13 mouse cellular contexts compared by ENCODE assay signal in the genomic region with DNA sequence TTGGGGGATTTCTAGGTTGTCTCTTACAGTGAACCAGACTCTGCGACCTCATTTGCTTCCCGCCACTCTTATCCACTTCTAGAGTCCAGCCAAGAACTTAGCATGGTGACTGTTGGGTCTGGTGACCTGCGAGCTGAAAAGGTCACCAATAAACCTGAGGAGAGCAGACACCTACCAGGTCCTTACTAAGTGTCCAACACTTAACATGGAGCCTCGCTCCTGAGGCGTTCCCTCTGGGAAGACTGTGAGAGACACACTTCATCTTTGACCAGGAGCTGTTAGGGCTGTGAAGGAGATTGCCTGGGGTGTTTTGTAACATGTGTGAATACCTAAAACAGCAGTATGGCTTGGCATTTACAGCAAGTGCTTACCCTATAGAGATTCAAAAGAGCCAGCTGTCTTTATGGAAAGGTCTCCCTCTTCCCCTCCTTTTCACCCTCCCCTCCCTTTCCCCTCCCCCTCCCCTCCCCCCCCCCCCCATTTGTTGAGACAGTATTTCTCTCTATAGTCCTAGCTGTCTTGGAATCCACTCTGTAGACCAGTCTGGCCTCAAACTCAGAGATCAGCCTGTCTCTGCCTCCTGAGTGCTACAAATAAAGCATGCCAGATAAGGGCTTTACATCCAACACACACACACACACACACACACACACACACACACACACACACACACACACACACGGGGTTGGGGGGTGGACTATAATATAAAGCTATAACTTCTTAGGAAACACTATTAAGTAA. TPM values are rescaled to one million over a fixed set of nuclear protein-coding genes. Genes with fewer than 3 reads are reported as not detected.
A peak's percentile ranks its signal among the peaks of the same experiment; 100 is the strongest.
DNase-seq lines count a peak whose midpoint lies in the region; ATAC-seq and TF ChIP-seq lines count a peak whose summit lies in the region.
"Had no signal": no experiment of that assay in that cellular context is flagged by ENCODE, and none has a peak within 500 bp of the region (broad histone marks: within the 10 kb centered on the region; RNA-seq: fewer than 3 reads in every experiment).

No protein-coding gene starts in this region.

- no peak for TF ChIP-seq CTCF in heart, postnatal 0 days (IDR thresholded peaks at IDR 0.05; ENCODE audit: low read depth)
- TF ChIP-seq CTCF in midbrain, postnatal 0 days (IDR thresholded peaks at IDR 0.05) = no peak

- no peaks in the 10 kb centered on the region for H3K9me3 ChIP-seq in heart, postnatal 0 days (replicated peaks; ENCODE audit: control insufficient read depth, low read length)
- H3K9me3 ChIP-seq in midbrain, embryonic 12.5 days = no peaks in the 10 kb centered on the region
- no peaks in the 10 kb centered on the region for H3K9me3 ChIP-seq in midbrain, postnatal 0 days (ENCODE audit: low read length)
- H3K9me3 ChIP-seq in hindbrain, embryonic 16.5 days (ENCODE audit: control insufficient read depth, low read length) = no peaks in the 10 kb centered on the region
- H3K9me3 ChIP-seq: embryonic facial prominence, embryonic 12.5 days; heart, embryonic 15.5 days; intestine, embryonic 15.5 days; liver, embryonic 15.5 days had no signal

- no peak overlapping the region for H3K4me2 ChIP-seq in heart, postnatal 0 days (ENCODE audit: low read depth, low read length)
- H3K4me2 ChIP-seq in midbrain, embryonic 12.5 days (replicated peaks) = no peak overlapping the region
- no peak overlapping the region for H3K4me2 ChIP-seq in midbrain, postnatal 0 days (ENCODE audit: low read depth, low read length, poor library complexity, severe bottlenecking)
- no peak overlapping the region for H3K4me2 ChIP-seq in hindbrain, embryonic 16.5 days (ENCODE audit: low read length)

- H3K27me3 ChIP-seq in heart, postnatal 0 days (ENCODE audit: control insufficient read depth, insufficient read depth, low read length) = no peaks in the 10 kb centered on the region
- 0 out of 2 replicates have a peak, but pooled peaks cover 7% of the 10 kb centered on the region for H3K27me3 ChIP-seq in midbrain, embryonic 12.5 days
- H3K27me3 ChIP-seq in midbrain, postnatal 0 days (ENCODE audit: insufficient read depth, low read length) = no peaks in the 10 kb centered on the region
- no peaks in the 10 kb centered on the region for H3K27me3 ChIP-seq in hindbrain, embryonic 16.5 days (replicated peaks; ENCODE audit: control insufficient read depth, insufficient read depth, low read length)
- H3K27me3 ChIP-seq: embryonic facial prominence, embryonic 12.5 days; heart, embryonic 15.5 days; intestine, embryonic 15.5 days had no signal

- no peak overlapping the region for H3K27ac ChIP-seq in heart, postnatal 0 days (ENCODE audit: low read depth)
- no peak overlapping the region for H3K27ac ChIP-seq in midbrain, embryonic 12.5 days (replicated peaks)
- no peak overlapping the region for H3K27ac ChIP-seq in midbrain, postnatal 0 days (ENCODE audit: low read depth, low read length)
- H3K27ac ChIP-seq in hindbrain, embryonic 16.5 days (ENCODE audit: low read depth, low read length) = no peak overlapping the region
- H3K27ac ChIP-seq: liver, embryonic 15.5 days had no signal

- peaks cover 15% of the 10 kb centered on the region for H3K4me1 ChIP-seq in heart, postnatal 0 days (ENCODE audit: control insufficient read depth, insufficient read depth)
- H3K4me1 ChIP-seq in midbrain, embryonic 12.5 days = peaks cover 12% of the 10 kb centered on the region
- no peaks in the 10 kb centered on the region for H3K4me1 ChIP-seq in midbrain, postnatal 0 days (ENCODE audit: insufficient read depth, low read length)
- peaks cover 7% of the 10 kb centered on the region for H3K4me1 ChIP-seq in hindbrain, embryonic 16.5 days (ENCODE audit: control insufficient read depth, insufficient read depth, low read depth, low read length)

- H3K36me3 ChIP-seq in heart, postnatal 0 days (replicated peaks; ENCODE audit: control insufficient read depth, insufficient read depth, low read length) = no peaks in the 10 kb centered on the region
- no peaks in the 10 kb centered on the region for H3K36me3 ChIP-seq in midbrain, embryonic 12.5 days
- no peaks in the 10 kb centered on the region for H3K36me3 ChIP-seq in midbrain, postnatal 0 days (ENCODE audit: insufficient read depth, low read length)
- H3K36me3 ChIP-seq in hindbrain, embryonic 16.5 days (ENCODE audit: control insufficient read depth, insufficient read depth, low read length) = no peaks in the 10 kb centered on the region
- H3K36me3 ChIP-seq: embryonic facial prominence, embryonic 12.5 days; heart, embryonic 15.5 days; intestine, embryonic 15.5 days; liver, embryonic 15.5 days had no signal

- no peak overlapping the region for H3K4me3 ChIP-seq in heart, postnatal 0 days (ENCODE audit: low read depth, low read length)
- no peak overlapping the region for H3K4me3 ChIP-seq in midbrain, embryonic 12.5 days
- H3K4me3 ChIP-seq in midbrain, postnatal 0 days (ENCODE audit: low read depth, low read length) = no peak overlapping the region
- H3K4me3 ChIP-seq in hindbrain, embryonic 16.5 days (ENCODE audit: low read length) = no peak overlapping the region
- H3K4me3 ChIP-seq: embryonic facial prominence, embryonic 12.5 days; heart, embryonic 15.5 days; intestine, embryonic 15.5 days; liver, embryonic 15.5 days had no signal

- 62% methylated on average over 6 of the region's 6 CpGs for WGBS in heart, postnatal 0 days
- WGBS in midbrain, embryonic 12.5 days = 85% methylated on average over 6 of the region's 6 CpGs
- 83% methylated on average over 6 of the region's 6 CpGs for WGBS in midbrain, postnatal 0 days
- WGBS in hindbrain, embryonic 16.5 days = 85% methylated on average over 6 of the region's 6 CpGs

- H3K9ac ChIP-seq in heart, postnatal 0 days (replicated peaks; ENCODE audit: low read depth, low read length) = no peak overlapping the region
- H3K9ac ChIP-seq in midbrain, embryonic 12.5 days (replicated peaks) = no peak overlapping the region
- H3K9ac ChIP-seq in midbrain, postnatal 0 days (replicated peaks; ENCODE audit: low read length, poor library complexity, severe bottlenecking) = no peak overlapping the region
- no peak overlapping the region for H3K9ac ChIP-seq in hindbrain, embryonic 16.5 days (ENCODE audit: low read depth, low read length)
- H3K9ac ChIP-seq: embryonic facial prominence, embryonic 12.5 days; heart, embryonic 15.5 days; intestine, embryonic 15.5 days had no signal

- no peak for DNase-seq in heart, postnatal 0 days (ENCODE audit: low spot score)
- no peak for DNase-seq in heart, adult 18-20 months
- no peak for DNase-seq in midbrain, postnatal 0 days (ENCODE audit: low spot score)
- no peak for DNase-seq in layer of hippocampus, adult 8-10 months (ENCODE audit: low spot score in 2 of 2)
- DNase-seq in cerebellum, adult 8-10 months = no peak
- DNase-seq in thymus, postnatal 4 days = no peak
- DNase-seq: gastrocnemius, postnatal 36 days had no signal

- ATAC-seq in heart, postnatal 0 days (ENCODE audit: insufficient read depth, low read depth) = 0 out of 2 replicates have a peak, but pooled peaks have one; percentile 4
- 0 out of 2 replicates have a peak, but pooled peaks have one; percentile 21 for ATAC-seq in midbrain, embryonic 12.5 days (ENCODE audit: low FRiP score, low read depth)
- ATAC-seq in midbrain, postnatal 0 days (ENCODE audit: low FRiP score) = no peak
- ATAC-seq in hindbrain, embryonic 16.5 days = 0 out of 2 replicates have a peak, but pooled peaks have one; percentile 27

- no peak for TF ChIP-seq EP300 in heart, postnatal 0 days (IDR thresholded peaks at IDR 0.05; ENCODE audit: low read depth)

RNA-seq across cellular contexts. Expression of gene Trim2, which starts 7.3 kb away (rescaled TPM):
- total RNA-seq in heart, postnatal 0 days (2014; rRNA removed; ENCODE audit: low replicate concordance) = 6.1 and 11.0 TPM in 2 replicates
- 4.9 and 6.0 TPM in 2 replicates for polyA plus RNA-seq in heart, postnatal 0 days (2015; fragmentation: Nextera tagmentation; extraction: Ambion mirVana)
- total RNA-seq in heart, adult 18-20 months (2021) = 1 to 10 TPM; 6.2 to 7.0 TPM
- 176 and 184 TPM in 2 replicates for polyA plus RNA-seq in midbrain, embryonic 12.5 days (2016; fragmentation: Nextera tagmentation; extraction: Ambion mirVana)
- 269 and 291 TPM in 2 replicates for total RNA-seq in midbrain, postnatal 0 days (2014; rRNA removed)
- polyA plus RNA-seq in midbrain, postnatal 0 days (2015; fragmentation: Nextera tagmentation; extraction: Ambion mirVana) = 132 and 149 TPM in 2 replicates
- polyA plus RNA-seq in hindbrain, embryonic 16.5 days (2015; fragmentation: Nextera tagmentation; extraction: Ambion mirVana) = 151 and 154 TPM in 2 replicates
- 100 to 1,000 TPM; 369 to 408 (median 383) TPM for total RNA-seq in layer of hippocampus, adult 8-10 months (2022)

Comparison
In these comparisons a context has a peak if more than half of its experiments do, and no peak if none do; other contexts are left out.
1. RNA of gene Trim2, which starts 7.3 kb away (total RNA-seq): 369 to 408 TPM in layer of hippocampus, adult 8-10 months and 269 to 291 TPM in midbrain, postnatal 0 days; 6.2 to 7.0 TPM in heart, adult 18-20 months and 6.1 to 11.0 TPM in heart, postnatal 0 days; every median in the first group is over 10 times any median in the second.